Mouse (Mus musculus) layer of hippocampus, postnatal 36 days (tissue): ENCODE measurements around the gene Pimreg. TPM values are rescaled to one million over a fixed set of nuclear protein-coding genes. Genes with fewer than 3 reads are reported as not detected.

Source experiments
- DNase-seq, 2 experiments: peaks; one replicate each; pipeline ENCODE4 v3.0.0; 2022
- total RNA-seq, 2 experiments: library from RNA; stranded (reverse); gene quantifications; 2 replicates each; pipeline ENCODE4 v1.2.3; 2021

Gene Pimreg
- total RNA-seq, result under 1 TPM; 0.45 to 0.63 TPM

DNA sequence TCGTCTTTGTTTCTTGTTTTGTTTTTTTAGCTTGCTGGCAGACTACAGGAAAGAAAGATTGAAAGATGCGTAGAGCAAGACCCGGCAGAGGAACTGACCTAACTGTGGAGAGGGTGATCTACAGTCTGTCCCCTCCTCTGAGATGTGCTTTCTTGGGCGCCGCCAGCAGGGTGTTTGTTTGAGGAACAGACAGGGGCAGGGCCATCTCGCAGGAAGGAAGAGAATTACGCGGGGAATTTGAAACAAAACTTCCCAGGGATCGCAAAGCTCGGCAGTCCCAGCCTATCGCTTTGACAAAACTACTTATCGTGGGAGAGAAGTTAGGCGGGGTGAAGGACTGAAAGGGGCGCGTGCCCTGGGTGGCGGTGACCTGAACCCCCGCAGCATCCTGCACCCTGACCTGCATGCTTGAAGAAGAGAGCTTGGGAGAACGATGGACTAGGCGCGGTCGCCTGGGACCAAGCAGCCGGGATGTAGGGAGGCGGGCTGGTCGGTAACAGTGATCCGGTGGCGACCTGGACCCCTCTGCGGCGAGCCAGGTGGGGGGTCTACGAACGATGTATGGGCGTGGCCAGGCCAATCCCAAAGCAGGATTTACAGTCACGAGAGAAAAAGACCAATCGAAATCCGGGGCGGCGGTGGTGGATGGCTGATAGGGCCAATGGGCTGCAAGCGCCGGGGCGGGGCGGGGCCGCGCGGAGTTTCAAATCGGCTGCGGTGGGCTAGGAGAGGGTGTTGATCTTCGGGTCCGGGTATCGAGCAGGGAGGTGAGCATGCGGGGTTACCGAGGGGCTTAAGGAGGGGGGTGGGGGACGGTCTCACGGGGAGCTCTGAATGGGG is at the start of gene Pimreg:
TSS of gene Pimreg (plus strand) at position 265 of the 840 bp plus-strand sequence.
- DNase-seq, result peak; percentile 68 to 77

DNA sequence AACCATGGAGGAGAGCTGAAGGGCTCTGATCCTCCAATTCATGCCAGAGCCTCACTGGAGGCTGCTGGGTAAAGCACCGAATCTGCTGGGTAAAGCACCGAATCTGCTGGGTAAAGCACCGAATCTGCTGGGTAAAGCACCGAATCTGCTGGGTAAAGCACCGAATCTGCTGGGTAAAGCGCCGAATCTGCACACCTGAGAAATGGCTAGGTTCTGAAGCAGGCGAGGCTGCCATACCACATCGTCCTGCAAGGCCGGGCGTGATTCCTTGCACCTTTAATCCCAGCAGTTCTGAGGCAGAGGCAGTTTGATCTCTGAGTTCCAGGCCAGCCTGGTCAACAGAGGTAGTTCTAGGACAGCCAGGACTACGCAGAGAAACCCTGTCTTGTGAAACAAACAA is 49.4 kb upstream of the Pimreg start:
- DNase-seq, result no peak

DNA sequence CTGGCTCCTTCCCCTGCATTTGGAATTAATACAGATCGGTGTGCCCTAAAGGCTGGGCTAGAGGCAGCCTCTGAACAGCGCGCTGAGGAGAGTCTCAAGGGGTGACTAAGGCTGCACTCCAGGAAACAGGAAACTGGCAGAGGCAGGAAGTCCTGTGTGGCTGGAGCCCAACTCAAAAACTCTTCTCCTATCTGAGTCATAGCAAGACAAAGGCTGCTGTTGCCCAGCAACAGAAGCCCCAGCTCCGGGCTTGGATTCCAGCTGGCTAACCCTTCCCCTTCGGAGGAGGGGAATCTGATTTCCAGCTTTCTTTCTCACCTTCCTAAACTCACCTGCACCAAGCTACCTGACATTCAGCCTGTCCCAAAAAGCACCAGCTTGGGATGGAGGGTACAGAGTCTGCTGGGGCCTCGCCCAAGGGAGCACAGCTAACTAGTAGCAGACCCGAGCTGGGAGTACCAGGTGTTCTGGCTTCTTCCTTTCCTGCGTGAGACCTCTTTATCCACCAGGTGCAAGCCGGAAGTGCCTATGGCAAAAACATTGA is 45.8 kb upstream of the Pimreg start:
- DNase-seq, result peak in 1 of 2 experiments; percentile 47

DNA sequence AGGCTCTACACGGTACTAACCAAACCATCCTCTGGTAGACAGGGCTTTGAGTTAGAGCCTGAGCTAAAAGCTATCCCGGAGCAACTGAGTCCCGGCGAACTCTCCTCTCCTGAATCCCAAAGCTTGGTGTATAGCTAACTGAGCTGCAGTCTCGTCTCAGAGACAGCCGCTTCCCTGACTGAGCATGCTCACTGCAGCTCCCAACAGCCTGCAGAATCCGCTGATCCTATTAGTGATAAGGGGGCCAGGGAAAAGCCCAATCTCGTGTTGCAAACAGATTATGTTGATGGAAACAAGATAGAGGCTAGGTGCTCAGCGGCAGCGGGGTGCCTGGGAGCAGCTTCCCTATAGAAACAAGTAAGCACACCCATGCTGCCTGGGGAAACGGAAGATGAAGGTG is 45.0 kb upstream of the Pimreg start:
- peak in 1 of 2 experiments; percentile 36 for DNase-seq

DNA sequence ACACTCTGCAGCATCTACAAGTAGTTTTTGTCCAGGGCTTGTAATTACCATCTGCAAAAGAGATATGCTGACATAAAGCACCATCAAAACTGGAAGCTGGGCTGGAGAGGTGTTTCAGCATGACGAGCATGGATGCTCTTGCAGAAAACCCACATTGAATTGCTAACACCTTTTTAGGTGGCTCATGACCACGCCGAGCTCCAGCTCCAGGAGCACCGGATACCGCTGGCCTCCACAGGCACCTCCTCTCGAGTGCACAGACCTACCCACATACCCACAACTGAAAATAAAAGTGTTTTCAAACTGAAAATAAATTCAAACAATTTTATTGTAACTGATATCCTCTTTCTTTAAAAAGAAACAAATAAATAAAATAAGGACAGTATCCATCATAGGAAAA is 41.6 kb upstream of the Pimreg start:
- DNase-seq, result no peak

DNA sequence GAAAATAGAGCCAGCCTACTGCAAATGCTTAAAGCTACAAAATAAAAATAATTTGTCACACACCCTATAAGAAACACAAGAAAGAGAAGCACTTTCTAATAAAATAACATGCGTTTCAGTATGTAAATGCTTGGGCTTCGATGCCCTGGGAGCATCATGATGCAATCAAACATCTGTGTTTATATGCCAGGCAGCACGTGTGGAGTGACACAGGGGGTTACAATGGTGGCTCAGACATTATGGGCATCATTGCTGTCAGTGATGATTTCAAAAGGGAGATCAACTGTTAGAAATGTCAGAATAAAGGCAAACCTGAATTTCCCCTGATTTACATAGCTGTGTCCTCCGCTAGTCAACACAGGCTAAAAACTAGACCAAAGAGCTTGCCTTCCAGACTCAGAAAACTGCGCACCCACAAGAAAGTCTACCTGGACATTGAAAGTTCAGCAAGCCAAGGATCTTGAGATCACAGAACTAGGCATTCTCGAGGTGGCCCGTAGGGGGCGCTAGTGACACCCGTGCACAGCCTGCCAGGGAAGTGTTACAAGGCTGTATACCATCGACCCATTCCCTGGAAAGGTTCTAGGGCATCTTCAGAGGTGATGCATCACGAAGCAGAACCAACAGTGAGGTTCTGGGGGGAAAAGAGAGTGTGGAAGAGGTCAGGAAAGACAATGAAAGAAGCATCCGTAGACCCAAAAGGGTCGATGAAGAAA is 39.5 kb upstream of the Pimreg start:
- no peak for DNase-seq

DNA sequence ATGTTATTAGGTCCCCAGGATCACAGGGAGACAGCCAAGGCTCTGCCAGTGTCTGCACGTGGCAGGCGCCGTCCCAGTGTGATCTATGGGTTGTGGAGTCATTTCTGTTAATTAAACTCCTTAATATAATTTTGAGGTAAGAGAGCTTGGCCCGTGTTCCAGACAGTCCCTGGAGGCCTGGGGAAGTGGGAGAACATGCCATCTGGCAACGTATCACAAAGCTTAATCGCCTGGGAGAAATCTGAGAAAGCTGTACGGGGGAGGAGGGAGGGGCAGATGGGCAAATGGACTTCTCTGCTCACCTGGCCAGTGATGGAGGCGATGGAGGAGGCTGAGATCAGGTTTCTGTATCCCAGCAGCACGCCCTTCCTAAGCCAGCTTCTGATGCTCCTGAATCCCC is 38.7 kb upstream of the Pimreg start:
- no peak for DNase-seq

DNA sequence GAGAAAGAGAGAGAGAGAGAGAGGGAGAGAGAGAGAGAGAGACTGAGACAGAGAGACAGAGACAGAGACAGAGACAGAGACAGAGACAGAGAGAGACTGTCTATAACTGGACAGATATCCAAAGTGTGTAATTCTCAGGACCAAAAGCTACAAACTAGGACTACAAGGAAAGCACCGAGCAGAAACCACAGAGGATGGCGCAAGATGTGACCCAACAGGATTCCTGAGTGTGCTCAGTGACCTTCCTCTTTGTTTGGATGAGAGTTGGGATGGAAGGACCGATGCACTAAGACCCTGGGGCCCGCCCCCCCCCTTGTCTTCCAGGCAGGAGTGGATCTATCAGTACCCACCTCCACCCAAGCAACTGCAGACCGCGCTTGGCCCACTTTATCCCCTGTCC is 36.3 kb upstream of the Pimreg start:
- no peak for DNase-seq

DNA sequence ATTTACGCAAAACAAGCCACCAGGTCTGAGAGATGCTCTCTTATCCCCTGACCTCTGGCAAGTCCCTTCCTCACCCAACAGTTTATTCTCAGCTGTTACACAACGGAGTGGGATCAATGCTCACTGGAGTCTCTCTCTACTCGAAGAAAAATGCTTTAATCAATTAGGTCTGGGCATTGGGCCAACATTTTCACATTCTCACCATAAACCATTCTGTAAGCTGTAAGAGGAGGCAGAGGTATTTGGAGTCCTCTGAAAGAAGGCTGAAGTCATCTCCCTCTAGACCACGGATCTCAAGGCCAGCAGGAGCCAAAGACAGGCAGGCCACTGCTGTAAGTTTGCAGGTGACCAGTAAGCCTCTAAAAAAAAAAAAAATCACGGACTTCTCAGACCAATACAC is 31.5 kb upstream of the Pimreg start:
- DNase-seq, result no peak

DNA sequence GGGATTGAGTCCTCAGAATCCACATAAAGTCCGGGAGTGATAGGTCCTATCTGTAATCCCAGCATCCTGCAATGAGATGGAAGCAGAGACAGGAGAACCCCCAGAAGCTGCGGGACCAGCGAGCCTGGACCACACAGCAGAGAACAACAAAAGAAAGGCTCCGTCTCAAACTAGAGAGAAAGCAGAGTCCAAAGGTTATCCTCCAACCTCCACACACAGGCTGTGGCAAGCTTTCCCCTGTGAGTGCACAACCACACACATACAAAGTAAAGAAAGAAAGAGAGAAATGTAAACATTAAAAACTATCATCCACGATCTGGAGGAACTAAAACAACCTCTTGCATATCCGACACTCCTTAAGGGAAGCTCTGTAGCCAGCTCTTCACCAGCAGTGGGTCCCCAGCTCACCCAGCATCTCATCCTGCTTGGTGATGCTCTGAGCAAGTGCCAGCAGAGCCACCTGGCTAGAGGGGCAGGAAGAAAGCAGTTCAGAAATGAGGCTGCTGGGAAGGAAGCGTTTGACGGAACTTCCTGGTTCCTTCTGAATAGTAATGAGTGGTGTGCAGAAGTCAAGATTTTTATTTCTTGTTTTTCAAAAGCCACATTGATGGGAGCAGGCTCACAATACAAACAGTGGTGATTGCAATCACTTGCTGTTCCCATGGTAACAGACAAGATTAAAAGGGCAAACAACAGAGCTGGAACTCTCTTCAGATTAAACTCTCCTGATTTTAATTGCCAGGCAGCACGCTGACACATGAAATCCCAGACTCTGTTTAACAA is 30.7 kb upstream of the Pimreg start:
- DNase-seq, result no peak

DNA sequence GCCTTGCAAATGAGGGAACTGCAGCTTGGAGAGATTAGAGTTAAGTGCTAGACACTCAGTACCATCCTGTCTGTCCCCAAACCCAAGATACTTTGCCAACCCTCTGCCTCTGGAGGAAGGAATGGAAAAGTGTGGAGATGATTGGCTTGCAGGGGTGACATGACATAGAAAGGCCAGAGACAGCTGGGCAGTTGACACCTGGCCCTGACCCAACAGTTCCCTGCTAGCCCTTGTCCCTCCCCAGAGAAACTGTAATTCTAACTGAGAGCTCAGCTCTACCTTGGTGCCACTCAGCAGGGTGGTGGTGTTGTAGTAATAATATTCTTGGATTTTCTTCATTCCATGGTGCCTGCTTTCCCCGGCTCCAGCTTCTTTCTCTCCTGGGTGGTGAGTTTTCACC is 29.9 kb upstream of the Pimreg start:
- DNase-seq, result no peak

DNA sequence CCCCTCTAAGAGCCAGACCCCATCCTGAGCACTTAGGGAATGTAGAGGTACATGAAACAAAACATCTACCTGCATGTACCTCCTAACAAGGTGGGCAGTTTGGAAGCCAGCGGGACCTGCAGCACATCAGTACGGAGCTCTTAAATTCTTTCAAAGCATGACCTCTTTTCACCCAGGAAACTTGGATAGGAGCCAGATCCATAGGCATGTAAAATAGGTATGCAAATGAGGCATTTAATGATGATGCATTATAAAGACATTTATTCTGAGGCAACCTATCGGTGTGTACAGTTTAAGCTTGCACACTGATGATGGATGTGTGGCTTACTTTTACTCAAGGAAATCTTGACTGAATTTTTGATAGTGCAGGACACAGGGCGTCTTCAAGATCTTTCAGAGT is 27.2 kb upstream of the Pimreg start:
- no peak for DNase-seq

DNA sequence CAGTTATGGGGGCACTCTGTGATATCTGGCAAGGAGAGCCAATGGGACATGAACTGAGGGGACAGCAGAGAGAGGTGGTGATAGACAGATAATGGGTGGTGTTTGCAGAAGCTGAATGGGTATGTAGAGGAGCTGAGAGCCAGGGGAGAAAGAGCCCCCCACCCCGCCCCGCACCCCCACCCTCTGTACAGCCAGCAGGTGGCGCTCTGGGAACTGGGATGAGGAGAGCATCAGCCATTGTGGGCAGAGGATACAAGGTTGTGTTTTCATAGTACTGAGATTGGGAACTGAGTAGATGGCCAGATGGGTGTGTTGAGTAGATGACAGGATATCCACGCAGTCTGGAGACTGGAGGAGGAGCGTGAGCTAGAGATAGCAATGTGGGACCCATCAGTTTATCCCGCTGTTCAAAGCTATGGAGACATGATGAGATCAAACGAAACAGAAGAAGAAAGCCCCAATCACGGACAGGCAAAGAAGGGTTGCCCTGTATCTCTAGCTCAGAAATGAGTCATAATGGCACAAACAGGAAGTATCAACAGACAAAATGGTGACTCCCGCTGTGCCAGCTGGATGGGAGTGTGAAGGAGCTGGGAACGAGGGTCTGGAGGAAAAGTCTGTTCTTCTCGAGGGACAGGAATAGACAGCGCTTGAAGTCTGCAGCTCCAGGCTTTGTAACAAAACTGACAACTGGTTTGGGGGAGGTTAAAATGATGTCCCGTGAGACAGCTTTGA is 25.1 kb upstream of the Pimreg start:
- DNase-seq, result peak in 1 of 2 experiments; percentile 23

DNA sequence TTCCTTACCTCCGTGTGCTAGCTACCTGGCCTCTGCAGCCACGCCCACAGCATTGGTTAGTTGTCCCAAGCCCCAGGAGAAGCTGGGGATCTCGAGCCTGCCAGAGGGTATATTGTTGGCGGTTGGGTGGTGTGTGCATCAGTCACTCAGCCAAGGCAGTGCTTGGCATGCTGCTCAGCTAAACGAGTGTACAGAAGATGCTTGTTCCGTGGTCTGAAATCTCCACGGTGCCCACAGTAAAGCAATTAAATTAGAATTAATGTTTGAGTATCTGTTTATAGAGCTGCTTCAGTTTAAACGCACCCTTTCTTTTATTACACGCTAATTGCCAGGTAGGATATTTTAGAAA is 24.6 kb upstream of the Pimreg start:
- DNase-seq, result no peak

DNA sequence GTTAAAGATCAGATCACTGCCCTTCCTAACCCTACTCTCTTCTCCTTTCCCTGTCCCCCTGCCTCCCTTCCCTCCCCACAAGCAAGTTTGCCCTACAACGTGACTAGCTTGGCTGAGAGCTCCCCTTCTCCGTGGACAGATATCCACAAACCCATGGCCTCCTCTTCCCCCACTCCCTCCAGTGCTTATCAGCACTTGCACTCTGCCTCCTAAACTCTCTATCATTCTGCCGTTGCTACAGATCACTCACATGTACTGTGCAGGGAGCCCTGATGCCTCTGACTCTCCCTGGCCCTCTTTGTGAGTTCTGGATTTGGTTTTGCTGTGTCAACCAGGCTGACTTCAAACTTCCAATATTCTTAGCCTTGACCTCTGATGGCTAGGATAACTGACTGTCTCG is 20.8 kb upstream of the Pimreg start:
- DNase-seq, result no peak

DNA sequence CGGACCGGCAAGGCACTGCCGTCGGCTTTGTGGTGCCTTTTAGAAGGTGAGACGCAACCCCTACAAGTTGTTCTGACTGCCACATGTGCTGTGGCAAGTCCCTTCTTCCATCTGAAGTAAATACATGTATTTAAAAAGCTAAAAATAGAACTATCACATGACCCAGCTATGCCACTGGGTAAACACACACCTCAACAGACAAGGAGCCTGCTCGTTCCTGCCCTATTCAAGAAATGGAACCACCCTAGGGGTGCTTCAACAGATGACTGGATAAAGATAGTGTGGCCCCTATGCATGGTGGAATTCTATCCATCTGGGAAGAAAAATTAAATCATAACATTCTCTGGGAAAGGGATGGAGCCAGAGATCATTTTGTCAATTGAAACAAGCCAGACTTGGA is 19.0 kb upstream of the Pimreg start:
- DNase-seq, result no peak

DNA sequence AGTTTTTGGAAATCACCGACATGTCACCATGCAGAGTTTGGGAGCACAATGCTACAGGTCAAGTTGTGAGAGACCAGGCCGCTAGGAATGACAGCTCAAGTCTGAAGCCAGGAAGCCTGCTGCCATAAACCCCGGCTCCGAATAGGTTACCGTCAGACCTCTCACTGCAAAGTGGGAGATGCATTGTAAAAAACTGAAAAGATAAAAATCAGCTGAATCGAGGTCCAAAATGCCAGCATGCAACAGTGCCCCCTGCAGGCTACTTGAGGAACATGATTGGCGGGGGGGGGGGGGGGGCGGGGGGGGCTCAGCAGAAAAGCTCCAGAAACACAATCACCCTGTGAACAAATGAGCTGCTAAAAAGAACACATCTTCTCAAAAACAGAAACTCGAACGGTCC is 18.3 kb upstream of the Pimreg start:
- DNase-seq, result no peak

DNA sequence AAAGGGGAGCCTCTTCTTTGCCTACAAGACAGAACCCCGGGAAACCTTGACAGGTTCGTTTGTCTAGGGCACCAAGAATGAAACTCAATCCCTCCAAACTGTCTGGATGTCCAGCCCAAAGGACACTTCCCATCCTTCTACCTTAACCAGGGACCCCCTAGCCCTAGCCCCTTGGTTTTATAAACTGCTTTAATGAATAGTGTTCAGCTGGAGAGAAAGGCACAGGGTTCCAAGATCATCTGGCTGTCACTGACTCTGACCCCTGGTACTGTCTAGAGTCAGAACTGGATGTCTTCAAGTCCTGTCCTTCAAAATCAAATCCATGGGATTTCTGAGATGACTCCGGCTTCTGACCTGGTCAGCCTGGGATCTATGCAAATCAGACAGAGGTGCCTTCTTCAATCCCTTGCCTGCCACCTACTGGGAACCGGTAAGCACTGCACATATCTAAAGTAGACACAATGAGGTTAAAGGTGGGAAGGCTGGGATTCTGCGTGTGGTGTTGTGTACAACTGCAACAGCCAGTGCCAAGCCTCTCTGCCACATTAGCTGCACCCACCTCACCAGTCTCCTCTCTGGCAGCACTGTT is 17.5 kb upstream of the Pimreg start:
- peak in 1 of 2 experiments; percentile 66 for DNase-seq

DNA sequence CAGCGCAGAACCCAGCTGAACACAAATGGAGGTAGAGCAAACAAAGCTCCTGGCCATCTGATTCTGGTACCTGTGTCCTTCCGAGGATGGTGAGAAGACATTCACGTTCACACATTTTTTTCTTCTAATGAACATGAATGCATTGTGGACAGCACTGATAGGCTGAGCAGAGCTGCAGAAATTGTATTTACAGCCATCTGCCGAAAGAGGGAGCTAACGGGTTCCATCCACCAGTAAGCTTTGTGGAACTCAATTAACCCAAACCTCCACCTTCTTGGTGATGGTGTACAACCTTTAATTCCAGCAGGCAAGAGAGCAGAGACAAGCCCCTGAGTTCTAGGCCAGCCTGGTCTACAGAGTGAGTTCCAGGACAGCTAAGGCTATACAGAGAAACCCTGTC is 16.0 kb upstream of the Pimreg start:
- no peak for DNase-seq

DNA sequence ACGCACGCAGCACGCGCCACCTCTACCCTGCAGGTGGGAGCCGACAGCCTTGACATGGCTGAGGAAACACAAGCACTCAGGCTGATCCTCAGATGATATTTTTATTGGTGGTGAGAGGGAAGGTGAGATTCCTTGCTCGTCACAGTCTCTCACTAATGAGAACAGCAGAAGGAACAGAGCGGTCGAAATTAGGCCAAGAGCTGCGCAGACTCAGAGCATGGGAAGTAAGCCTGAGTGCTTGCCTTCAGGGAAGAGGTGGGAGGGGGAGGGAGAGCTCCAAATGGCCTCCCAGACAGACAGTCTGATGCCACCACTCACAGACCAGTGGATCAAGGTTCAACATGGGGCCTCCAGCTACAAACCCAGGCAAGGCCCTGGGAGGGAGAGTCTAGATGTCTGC is 15.3 kb upstream of the Pimreg start:
- no peak for DNase-seq

DNA sequence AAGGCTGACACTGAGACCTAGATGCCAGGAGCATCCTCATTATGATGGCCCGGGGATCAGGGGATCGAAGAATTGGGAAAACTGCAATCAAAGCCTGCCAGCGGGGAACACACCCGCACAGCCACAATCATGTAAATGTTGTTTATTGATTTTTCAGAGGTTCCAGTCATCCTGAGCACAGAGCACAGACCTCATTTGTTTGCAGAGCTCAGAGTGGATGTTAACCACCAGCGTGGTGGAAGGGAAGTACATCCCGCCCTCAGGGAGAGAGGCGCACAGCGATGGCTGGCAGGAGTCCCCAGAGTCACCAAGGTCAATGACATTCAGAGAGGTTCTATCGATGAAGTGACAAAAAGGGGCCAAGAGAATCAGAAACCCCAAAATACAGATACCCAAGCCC is 14.0 kb upstream of the Pimreg start:
- DNase-seq, result no peak

DNA sequence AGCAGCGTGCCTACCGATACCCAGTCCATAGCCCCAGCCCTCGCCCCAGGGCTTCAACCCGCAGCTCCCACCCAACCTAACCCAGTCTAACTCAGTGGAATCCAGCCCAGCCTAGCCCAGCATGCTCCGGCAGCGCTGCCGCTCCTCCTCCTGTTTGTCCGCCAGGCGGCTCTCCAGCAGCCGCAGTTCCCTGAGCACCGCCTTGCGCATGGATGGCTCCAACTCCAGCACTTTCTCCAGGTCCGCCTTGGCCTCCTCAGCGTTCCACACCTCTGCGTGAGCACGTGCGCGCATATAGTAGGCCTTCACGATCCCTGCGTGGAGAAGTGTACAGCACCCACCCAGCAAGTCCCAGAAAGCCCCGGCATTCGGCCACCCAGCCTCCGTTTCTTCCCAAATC is 12.7 kb upstream of the Pimreg start:
- no peak for DNase-seq
